Mouse (Mus musculus) forebrain, embryonic 12.5 days (tissue): Measurements from ENCODE around the gene Alyref2. TPM values are rescaled to one million over a fixed set of nuclear protein-coding genes. Genes with fewer than 3 reads are reported as not detected.

Experiments used
- ATAC-seq: fragments of 200-750 bp; cut with Nextera tagmentation; 2 replicates; pipeline ENCODE4 v1.8.0; 2017; ENCODE audit warnings: moderate TSS enrichment; ENCODE audit not compliant: low FRiP score
- H3K27ac ChIP-seq: fragments of 300-500 bp; sonication (generic); 2 replicates; pipeline ENCODE4 v1.5.1; 2016; ENCODE audit warnings: mild to moderate bottlenecking
- H3K27me3 ChIP-seq: fragments of 300-500 bp; sonication (generic); 2 replicates; pipeline ENCODE4 v1.6.1; 2016; ENCODE audit warnings: mild to moderate bottlenecking
- H3K36me3 ChIP-seq: fragments of 300-500 bp; sonication (generic); replicated peaks from 2 replicates; pipeline ENCODE4 v1.6.1; 2016; ENCODE audit warnings: mild to moderate bottlenecking
- H3K4me1 ChIP-seq: fragments of 300-500 bp; sonication (generic); 2 replicates; pipeline ENCODE4 v1.6.1; 2016
- H3K4me2 ChIP-seq: fragments of 300-500 bp; sonication (generic); 2 replicates; pipeline ENCODE4 v1.6.1; 2016; ENCODE audit warnings: mild to moderate bottlenecking, moderate library complexity
- H3K4me3 ChIP-seq: fragments of 300-500 bp; sonication (generic); replicated peaks from 2 replicates; pipeline ENCODE4 v1.5.1; 2016; ENCODE audit warnings: mild to moderate bottlenecking
- H3K9ac ChIP-seq: fragments of 300-500 bp; sonication (generic); 2 replicates; pipeline ENCODE4 v1.6.1; 2016; ENCODE audit warnings: mild to moderate bottlenecking
- H3K9me3 ChIP-seq: fragments of 300-500 bp; sonication (generic); 2 replicates; pipeline ENCODE4 v1.6.1; 2016
- WGBS: fragments of 180-500 bp; shearing (Covaris S2); methylation state at CpG from one replicate; pipeline ENCODE4 v1.1.7; 2016; 5-methylcytosine and 5-hydroxymethylcytosine counted together
- polyA plus RNA-seq: library from polyadenylated mRNA; unstranded; fragments of >200 nt; fragmentation: Nextera tagmentation; extraction: Ambion mirVana; gene quantifications from 2 replicates; pipeline ENCODE4 v1.2.1, GENCODE M21; 2016

The Alyref2 gene
- polyA plus RNA-seq, 1 experiment from 2014 or later: 17.1 TPM

DNA sequence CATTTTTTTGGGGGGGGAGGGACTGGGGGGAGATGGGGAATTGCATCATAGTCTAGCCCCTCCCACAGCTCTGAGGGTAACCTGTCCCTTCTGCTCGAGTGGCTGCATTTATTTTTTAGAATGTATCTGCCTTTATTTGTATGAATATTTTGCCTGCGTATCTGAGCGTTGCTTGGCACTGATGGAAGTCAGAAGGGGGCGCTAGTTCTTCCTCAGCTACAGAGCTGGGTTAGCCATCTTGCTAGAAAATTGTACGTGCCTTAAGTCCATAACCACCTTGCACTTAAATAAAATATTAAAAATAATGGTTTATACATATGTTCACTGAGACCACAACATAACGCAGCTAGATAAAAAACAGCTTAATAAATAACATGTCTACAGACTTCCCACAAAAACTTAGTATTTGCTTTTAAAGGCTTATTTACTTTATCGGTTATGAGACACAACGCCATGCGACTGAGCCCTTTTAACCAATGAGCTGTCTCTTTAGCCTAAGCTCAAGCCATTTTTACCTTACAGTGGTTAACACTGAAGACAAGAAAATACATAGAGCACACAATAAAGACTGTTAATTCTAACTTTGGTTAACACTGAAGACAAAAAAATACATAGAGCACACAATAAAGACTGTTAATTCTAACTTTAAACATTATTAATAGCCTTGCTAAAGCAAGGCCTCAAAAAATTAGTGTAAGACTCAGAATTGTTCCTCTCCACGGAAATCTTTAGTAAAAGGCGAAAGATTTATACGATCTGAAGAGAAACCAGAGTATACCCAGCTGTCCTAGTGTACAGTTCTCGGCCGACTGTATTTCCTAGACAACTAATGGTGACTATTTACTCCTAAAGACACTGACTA lies 659 bp upstream of the Alyref2 start:
- no peaks in the 10 kb centered on the region for H3K9me3 ChIP-seq
- peak overlapping the region; percentile 70 for H3K4me2 ChIP-seq
- under 1% methylated on average over 14 of the region's 14 CpGs for WGBS
- ATAC-seq: peak; percentile 86
- peaks cover 10% of the 10 kb centered on the region for H3K4me1 ChIP-seq
- no peak overlapping the region for H3K9ac ChIP-seq
- no peaks in the 10 kb centered on the region for H3K27me3 ChIP-seq
- peak overlapping the region; percentile 59 for H3K4me3 ChIP-seq
- peak overlapping the region; percentile 97 for H3K27ac ChIP-seq
- no peaks in the 10 kb centered on the region; the same call in 1 of the 2 replicates for H3K36me3 ChIP-seq

DNA sequence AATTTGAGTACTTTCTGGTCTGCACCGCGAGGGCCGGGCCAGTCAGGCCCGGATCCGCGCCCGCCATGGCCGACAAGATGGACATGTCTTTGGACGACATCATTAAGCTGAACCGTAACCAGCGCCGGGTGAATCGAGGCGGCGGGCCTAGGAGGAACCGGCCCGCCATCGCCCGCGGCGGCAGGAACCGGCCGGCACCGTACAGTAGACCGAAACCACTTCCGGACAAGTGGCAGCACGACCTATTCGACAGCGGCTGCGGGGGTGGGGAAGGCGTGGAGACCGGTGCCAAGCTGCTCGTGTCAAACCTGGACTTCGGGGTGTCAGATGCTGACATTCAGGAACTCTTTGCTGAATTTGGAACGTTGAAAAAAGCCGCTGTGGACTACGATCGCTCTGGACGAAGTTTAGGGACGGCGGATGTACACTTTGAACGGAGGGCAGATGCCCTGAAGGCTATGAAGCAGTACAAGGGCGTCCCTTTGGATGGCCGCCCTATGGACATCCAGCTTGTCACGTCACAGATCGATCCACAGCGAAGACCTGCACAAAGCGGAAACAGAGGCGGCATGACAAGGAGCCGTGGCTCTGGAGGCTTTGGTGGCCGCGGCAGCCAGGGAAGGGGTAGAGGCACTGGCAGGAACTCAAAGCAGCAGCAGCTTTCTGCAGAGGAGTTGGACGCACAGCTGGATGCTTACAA lies 464 bp downstream of the Alyref2 start:
- H3K36me3 ChIP-seq: no peaks in the 10 kb centered on the region; the same call in 1 of the 2 replicates
- H3K27ac ChIP-seq: peak overlapping the region; percentile 97
- no peaks in the 10 kb centered on the region for H3K9me3 ChIP-seq
- peak overlapping the region; percentile 70 for H3K4me2 ChIP-seq
- ATAC-seq: peak; percentile 62
- H3K4me3 ChIP-seq: peak overlapping the region; percentile 59
- H3K27me3 ChIP-seq: no peaks in the 10 kb centered on the region
- under 1% methylated on average over 53 of the region's 53 CpGs for WGBS
- H3K9ac ChIP-seq: peak overlapping the region; percentile 74
- H3K4me1 ChIP-seq: peaks cover 10% of the 10 kb centered on the region

DNA sequence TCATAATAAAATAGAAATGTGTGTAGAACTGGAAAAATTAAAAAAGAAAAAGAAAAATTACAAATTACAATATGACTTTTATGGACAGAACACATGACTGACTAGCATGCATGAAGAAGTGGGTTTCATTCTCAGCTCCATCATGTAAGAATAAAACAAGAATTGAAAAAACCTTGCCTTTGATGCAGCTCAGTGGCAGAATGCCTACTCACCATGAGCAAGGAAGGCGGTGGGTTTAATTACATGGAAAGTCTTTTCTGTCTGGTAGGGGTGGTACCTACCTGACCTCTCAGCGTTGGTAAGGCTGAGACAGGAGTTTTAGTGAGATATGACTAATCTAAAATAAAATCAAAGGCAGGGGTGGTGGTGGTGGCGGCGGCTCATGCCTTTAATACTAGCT lies 1.3 kb downstream of the Alyref2 start:
- H3K9ac ChIP-seq: no peak overlapping the region
- peak overlapping the region; percentile 15; the same call in 1 of the 2 replicates for H3K4me3 ChIP-seq
- H3K27me3 ChIP-seq: no peaks in the 10 kb centered on the region
- WGBS: 72% methylated on average over 4 of the region's 4 CpGs
- H3K4me1 ChIP-seq: peaks cover 10% of the 10 kb centered on the region
- no peak for ATAC-seq
- no peak overlapping the region for H3K27ac ChIP-seq
- H3K4me2 ChIP-seq: peak overlapping the region; percentile 70
- no peaks in the 10 kb centered on the region; the same call in 1 of the 2 replicates for H3K36me3 ChIP-seq
- no peaks in the 10 kb centered on the region for H3K9me3 ChIP-seq

DNA sequence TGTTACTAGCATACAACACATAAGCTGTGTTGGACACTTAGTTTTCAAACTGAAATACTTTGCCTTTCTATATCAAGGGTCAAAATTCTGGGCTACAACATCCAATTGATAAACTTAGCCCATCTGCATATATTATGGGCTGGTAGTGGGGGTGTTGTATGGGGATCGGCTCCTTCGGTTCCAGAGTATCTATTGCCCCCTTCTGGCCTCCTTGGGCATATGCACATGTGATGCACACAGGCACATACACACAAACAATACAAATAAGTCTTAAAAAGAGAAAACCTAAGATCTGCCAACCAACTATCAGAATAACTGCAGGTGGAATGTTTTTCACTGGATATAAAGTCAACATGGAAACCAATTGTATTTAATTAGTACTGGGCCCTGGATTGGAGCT lies 10.0 kb downstream of the Alyref2 start:
- Histone ChIP-seq H3K4me2 (no peak overlapping the region), H3K9me3 (no peaks in the 10 kb centered on the region), H3K27me3 (0 out of 2 replicates have a peak, but pooled peaks cover 3% of the 10 kb centered on the region), H3K36me3 (no peaks in the 10 kb centered on the region), H3K4me3 (no peak overlapping the region), H3K27ac (no peak overlapping the region), H3K4me1 (no peaks in the 10 kb centered on the region), H3K9ac (no peak overlapping the region)
- 91% methylated on average over 2 of the region's 2 CpGs for WGBS
- no peak for ATAC-seq

DNA sequence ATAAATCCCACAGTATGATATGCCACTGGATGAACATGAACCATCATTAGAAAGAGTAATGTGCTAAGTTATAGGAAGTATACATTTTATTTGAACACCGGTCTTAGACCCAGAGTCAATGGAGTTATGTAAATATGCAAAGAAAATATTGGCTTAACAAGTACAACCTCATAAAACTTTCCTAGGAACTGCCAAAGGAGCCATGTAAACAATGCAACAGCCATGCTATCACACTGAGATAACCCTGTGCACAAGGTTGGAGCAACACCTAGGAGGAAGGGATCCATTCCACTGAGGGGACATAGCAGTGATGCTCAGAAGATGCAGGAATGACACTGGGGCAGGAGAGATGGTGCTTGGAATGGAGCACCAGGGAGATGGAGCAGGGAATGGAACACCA lies 10.5 kb downstream of the Alyref2 start:
- Histone ChIP-seq H3K9me3 (no peaks in the 10 kb centered on the region), H3K27me3 (0 out of 2 replicates have a peak, but pooled peaks cover 3% of the 10 kb centered on the region), H3K27ac (no peak overlapping the region), H3K4me3 (no peak overlapping the region), H3K4me2 (no peak overlapping the region), H3K4me1 (no peaks in the 10 kb centered on the region), H3K36me3 (no peaks in the 10 kb centered on the region), H3K9ac (no peak overlapping the region)
- WGBS: 95% methylated on average over 1 of the region's 1 CpGs
- ATAC-seq: no peak

DNA sequence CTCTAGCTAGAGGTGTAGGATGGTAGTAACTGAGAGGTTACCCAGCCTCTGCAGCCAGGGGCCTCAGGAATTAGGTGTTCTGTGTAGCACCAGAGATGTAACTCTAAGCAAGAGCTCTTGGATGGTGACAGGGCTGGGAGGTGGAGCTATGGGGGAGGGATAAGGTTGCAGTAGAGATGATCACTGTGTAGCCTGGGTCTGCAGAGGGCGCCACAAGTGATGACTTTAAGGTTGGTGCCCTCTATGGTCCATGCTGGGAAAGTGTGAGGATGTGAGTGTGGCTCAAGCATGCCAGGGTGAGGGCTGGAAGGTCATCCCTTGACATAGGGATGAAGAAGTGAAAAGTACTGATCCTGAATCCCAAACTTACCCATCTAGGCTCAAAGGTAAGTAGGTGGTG lies 11.8 kb downstream of the Alyref2 start:
- WGBS: 12% methylated on average over 1 of the region's 1 CpGs
- H3K27ac ChIP-seq: no peak overlapping the region
- H3K27me3 ChIP-seq: 0 out of 2 replicates have a peak, but pooled peaks cover 3% of the 10 kb centered on the region
- no peak overlapping the region for H3K9ac ChIP-seq
- ATAC-seq: no peak
- no peak overlapping the region for H3K4me3 ChIP-seq
- H3K36me3 ChIP-seq: no peaks in the 10 kb centered on the region
- no peak overlapping the region for H3K4me2 ChIP-seq
- no peaks in the 10 kb centered on the region for H3K4me1 ChIP-seq
- H3K9me3 ChIP-seq: no peaks in the 10 kb centered on the region

DNA sequence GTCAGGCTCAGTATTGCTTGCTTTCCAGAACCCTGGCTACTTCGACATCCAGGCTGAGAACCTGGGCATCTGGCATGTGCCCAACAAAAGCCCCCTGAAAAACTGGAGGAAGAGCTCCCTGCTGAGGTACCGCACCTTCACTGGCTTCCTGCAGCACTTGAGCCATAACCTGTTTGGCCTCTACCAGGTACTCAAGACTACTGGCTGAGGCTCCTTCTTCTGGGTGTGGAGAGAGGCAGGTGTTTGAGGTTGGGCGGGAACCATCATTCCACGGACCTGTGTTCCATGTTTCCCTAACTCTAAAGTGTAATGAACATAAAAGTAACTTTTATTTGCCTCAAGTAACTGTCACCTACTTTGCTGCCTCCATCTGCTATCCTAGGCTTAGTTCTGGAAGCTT lies 12.3 kb downstream of the Alyref2 start:
- Histone ChIP-seq H3K9ac (no peak overlapping the region), H3K27me3 (0 out of 2 replicates have a peak, but pooled peaks cover 3% of the 10 kb centered on the region), H3K36me3 (no peaks in the 10 kb centered on the region), H3K4me2 (no peak overlapping the region), H3K4me3 (no peak overlapping the region), H3K27ac (no peak overlapping the region), H3K9me3 (no peaks in the 10 kb centered on the region), H3K4me1 (no peaks in the 10 kb centered on the region)
- ATAC-seq: no peak
- 88% methylated on average over 4 of the region's 4 CpGs for WGBS

DNA sequence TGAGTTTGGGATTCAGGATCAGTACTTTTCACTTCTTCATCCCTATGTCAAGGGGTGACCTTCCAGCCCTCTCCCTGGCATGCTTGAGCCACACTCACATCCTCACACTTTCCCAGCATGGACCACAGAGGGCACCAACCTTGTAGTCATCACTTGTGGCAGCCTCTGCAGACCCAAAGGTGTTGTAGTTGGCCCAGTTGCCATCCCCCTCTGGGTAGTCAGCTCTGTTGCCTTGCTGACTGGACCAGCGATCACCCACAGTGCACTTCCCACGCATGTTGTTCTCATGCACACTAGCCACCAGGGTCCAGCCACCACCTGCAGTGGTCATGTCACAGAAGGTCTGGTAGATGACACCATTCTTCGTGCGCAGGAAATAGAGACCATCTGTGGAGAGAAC lies 28.1 kb downstream of the Alyref2 start:
- Histone ChIP-seq H3K4me3 (no peak overlapping the region), H3K27me3 (no peaks in the 10 kb centered on the region; the same call in 1 of the 2 replicates), H3K27ac (no peak overlapping the region), H3K4me1 (no peaks in the 10 kb centered on the region), H3K36me3 (no peaks in the 10 kb centered on the region), H3K9ac (no peak overlapping the region), H3K9me3 (no peaks in the 10 kb centered on the region), H3K4me2 (no peak overlapping the region)
- WGBS: 90% methylated on average over 4 of the region's 4 CpGs
- ATAC-seq: no peak

DNA sequence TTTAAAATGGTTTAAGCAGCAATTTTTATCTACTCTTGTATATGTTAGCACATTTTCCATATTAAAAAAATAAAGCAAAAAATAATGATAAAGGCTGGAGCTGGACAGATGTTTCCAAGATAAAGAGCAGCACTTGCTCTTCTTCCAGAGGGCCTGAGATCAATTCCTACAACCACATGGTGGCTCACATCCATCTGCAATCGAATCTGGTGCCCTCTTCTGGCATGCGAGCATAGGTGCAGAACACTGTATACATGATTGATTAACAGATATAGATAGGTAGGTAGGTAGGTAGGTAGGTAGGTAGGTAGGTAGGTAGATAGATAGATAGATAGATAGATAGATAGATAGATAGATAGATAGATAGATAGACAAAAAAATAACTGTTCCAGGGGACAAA lies 29.6 kb downstream of the Alyref2 start:
- Histone ChIP-seq H3K27me3 (no peaks in the 10 kb centered on the region; the same call in 1 of the 2 replicates), H3K9ac (no peak overlapping the region), H3K4me3 (no peak overlapping the region), H3K4me2 (no peak overlapping the region), H3K27ac (no peak overlapping the region), H3K36me3 (no peaks in the 10 kb centered on the region), H3K9me3 (no peaks in the 10 kb centered on the region), H3K4me1 (no peaks in the 10 kb centered on the region)
- ATAC-seq: no peak
- 60% methylated on average over 2 of the region's 2 CpGs for WGBS

DNA sequence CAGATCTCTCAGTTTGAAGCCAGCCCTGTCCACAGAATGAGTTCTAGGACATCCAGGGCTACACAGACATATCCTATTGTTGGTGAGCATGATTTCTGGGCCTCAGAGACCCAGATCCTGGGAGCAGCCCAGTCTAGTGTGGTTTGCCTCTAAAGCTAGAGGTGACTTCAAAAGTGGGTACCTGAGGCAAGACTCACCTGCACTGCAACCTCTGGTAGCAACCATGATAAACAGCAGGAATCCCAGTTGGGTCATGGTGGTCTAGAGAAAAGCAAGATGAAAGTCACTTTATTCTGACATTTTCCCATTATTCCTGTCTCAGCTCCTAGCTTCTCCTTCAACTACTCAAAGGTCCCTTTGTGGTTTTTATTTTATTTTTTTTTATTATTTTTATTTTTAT lies 31.3 kb downstream of the Alyref2 start:
- Histone ChIP-seq H3K4me2 (no peak overlapping the region), H3K4me3 (no peak overlapping the region), H3K4me1 (no peaks in the 10 kb centered on the region), H3K9ac (no peak overlapping the region), H3K27me3 (no peaks in the 10 kb centered on the region; the same call in 1 of the 2 replicates), H3K36me3 (no peaks in the 10 kb centered on the region), H3K27ac (no peak overlapping the region), H3K9me3 (peaks cover 6% of the 10 kb centered on the region; the same call in 1 of the 2 replicates)
- ATAC-seq: no peak

DNA sequence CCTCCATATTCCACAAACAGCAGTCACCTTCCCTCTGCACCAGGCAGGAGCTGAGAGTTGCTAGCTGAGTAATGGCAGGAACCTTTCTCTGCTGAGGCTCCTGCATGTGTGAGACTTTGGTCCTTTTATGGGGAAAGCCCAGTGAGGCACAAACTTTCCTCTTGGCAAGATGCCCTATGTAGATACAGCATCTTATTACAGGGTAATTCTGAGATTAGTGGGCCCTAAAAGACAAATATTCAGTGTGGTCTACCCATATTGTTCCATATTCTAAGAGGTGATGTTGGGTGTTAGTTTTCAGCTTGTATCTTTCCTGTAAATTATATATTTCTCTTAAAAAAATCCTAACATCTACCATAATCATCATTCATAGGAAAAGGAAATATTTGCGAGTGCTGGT lies 31.9 kb downstream of the Alyref2 start, which contains the start of gene Itln1:
Itln1 (minus strand) TSS at position 101 of the 400 bp plus-strand sequence.
- Histone ChIP-seq H3K9me3 (peaks cover 11% of the 10 kb centered on the region), H3K27me3 (no peaks in the 10 kb centered on the region; the same call in 1 of the 2 replicates), H3K4me2 (no peak within 1 kb of the TSS), H3K4me1 (no peaks in the 10 kb centered on the region), H3K4me3 (no peak within 1 kb of the TSS), H3K9ac (no peak within 1 kb of the TSS), H3K36me3 (no peaks in the 10 kb centered on the region), H3K27ac (no peak within 1 kb of the TSS)
- ATAC-seq: no peak
- 100% methylated on average over 1 of the region's 1 CpGs for WGBS

DNA sequence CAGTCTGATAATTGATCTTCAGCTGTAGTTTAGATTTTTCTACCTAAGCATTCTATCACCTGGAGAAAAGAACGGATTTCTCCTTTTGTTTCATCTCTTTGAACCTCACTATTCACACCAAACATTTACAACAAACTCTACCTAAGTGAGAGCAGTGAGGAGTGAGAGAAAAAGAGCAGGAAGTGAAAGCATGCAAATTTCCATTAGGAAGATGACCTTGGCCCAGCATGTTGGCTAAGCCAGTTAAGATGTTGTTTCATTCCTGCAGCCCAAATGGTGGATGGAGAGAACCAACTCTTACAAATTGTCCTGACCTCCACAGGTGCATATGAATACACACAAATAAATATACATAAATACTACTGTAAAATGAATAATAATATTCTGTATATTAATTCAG lies 37.4 kb downstream of the Alyref2 start:
- Histone ChIP-seq H3K27me3 (no peaks in the 10 kb centered on the region), H3K9me3 (peaks cover 11% of the 10 kb centered on the region), H3K9ac (no peak overlapping the region), H3K27ac (no peak overlapping the region), H3K4me2 (no peak overlapping the region), H3K4me1 (no peaks in the 10 kb centered on the region), H3K4me3 (no peak overlapping the region), H3K36me3 (no peaks in the 10 kb centered on the region)
- WGBS: 89% methylated on average over 1 of the region's 1 CpGs
- no peak for ATAC-seq
